In genomic region chr14:25664310-25664695, GRCm38 (mm10) we compare ENCODE assay signal across 11 mouse cellular contexts. TPM values are rescaled to one million over a fixed set of nuclear protein-coding genes. Genes with fewer than 3 reads are reported as not detected.
DNase-seq lines count a peak whose midpoint lies in the region; ATAC-seq and TF ChIP-seq lines count a peak whose summit lies in the region.
"Had no signal": no experiment of that assay in that cellular context is flagged by ENCODE, and none has a peak within 500 bp of the region (broad histone marks: within the 10 kb centered on the region; RNA-seq: fewer than 3 reads in every experiment).

No protein-coding gene starts in this region.

- peaks cover 92% of the 10 kb centered on the region for H3K36me3 ChIP-seq in embryonic facial prominence, embryonic 13.5 days
- H3K36me3 ChIP-seq in embryonic facial prominence, embryonic 10.5 days (replicated peaks), result peaks cover 90% of the 10 kb centered on the region
- H3K36me3 ChIP-seq in hindbrain, embryonic 11.5 days (ENCODE audit: control insufficient read depth, insufficient read depth, low read length), result peaks cover 12% of the 10 kb centered on the region
- H3K36me3 ChIP-seq in midbrain, embryonic 15.5 days (replicated peaks), result peaks cover 27% of the 10 kb centered on the region

- no peak overlapping the region for H3K4me2 ChIP-seq in embryonic facial prominence, embryonic 13.5 days
- no peak overlapping the region for H3K4me2 ChIP-seq in hindbrain, embryonic 11.5 days (replicated peaks; ENCODE audit: low read depth, low read length)
- H3K4me2 ChIP-seq in midbrain, embryonic 15.5 days, result no peak overlapping the region
- H3K4me2 ChIP-seq: lung, embryonic 14.5 days had no signal

- no peak for DNase-seq in embryonic facial prominence, embryonic 10.5 days (ENCODE audit: low spot score)
- DNase-seq in layer of hippocampus, adult 2 months (ENCODE audit: low spot score in 2 of 2), result no peak
- DNase-seq in layer of hippocampus, postnatal 25 days (ENCODE audit: extremely low spot score in 1 of 2, low spot score in 1 of 2), result no peak
- DNase-seq in hindbrain, embryonic 11.5 days (ENCODE audit: low spot score), result no peak
- no peak for DNase-seq in urinary bladder, postnatal 25 days (ENCODE audit: low spot score)
- DNase-seq in right cerebral cortex, postnatal 14 days, result no peak
- DNase-seq: gastrocnemius, postnatal 14 days; kidney, adult 11 months; lung, embryonic 14.5 days had no signal

- WGBS in embryonic facial prominence, embryonic 13.5 days, result 87% methylated on average over 7 of the region's 7 CpGs
- 82% methylated on average over 7 of the region's 7 CpGs for WGBS in embryonic facial prominence, embryonic 10.5 days
- WGBS in hindbrain, embryonic 11.5 days, result 55% methylated on average over 7 of the region's 7 CpGs
- 73% methylated on average over 7 of the region's 7 CpGs for WGBS in midbrain, embryonic 15.5 days

- H3K9ac ChIP-seq in embryonic facial prominence, embryonic 13.5 days, result no peak overlapping the region
- H3K9ac ChIP-seq in hindbrain, embryonic 11.5 days (ENCODE audit: low read depth, low read length), result no peak overlapping the region
- H3K9ac ChIP-seq in midbrain, embryonic 15.5 days, result no peak overlapping the region
- H3K9ac ChIP-seq: lung, embryonic 14.5 days had no signal

- no peak for ATAC-seq in embryonic facial prominence, embryonic 13.5 days (ENCODE audit: insufficient number of reproducible peaks, insufficient read depth, low FRiP score, low TSS enrichment, low read depth)
- ATAC-seq in hindbrain, embryonic 11.5 days (ENCODE audit: low FRiP score), result no peak
- no peak for ATAC-seq in midbrain, embryonic 15.5 days (replicated peaks)

- H3K4me1 ChIP-seq in embryonic facial prominence, embryonic 13.5 days, result no peaks in the 10 kb centered on the region
- H3K4me1 ChIP-seq in embryonic facial prominence, embryonic 10.5 days, result peaks cover 4% of the 10 kb centered on the region; the same call in 1 of the 2 replicates
- H3K4me1 ChIP-seq in hindbrain, embryonic 11.5 days (replicated peaks; ENCODE audit: control insufficient read depth, insufficient read depth, low read length), result 0 out of 2 replicates have a peak, but pooled peaks cover 3% of the 10 kb centered on the region
- H3K4me1 ChIP-seq in midbrain, embryonic 15.5 days, result no peaks in the 10 kb centered on the region

- 0 out of 2 replicates have a peak overlapping the region, but pooled peaks have one; percentile 11 for H3K27ac ChIP-seq in embryonic facial prominence, embryonic 13.5 days
- no peak overlapping the region for H3K27ac ChIP-seq in embryonic facial prominence, embryonic 10.5 days (replicated peaks)
- peak overlapping the region; percentile 62 for H3K27ac ChIP-seq in layer of hippocampus, adult 2 months
- peak overlapping the region; percentile 63 for H3K27ac ChIP-seq in hindbrain, embryonic 11.5 days (ENCODE audit: low read depth, low read length)
- peak overlapping the region; percentile 47 for H3K27ac ChIP-seq in midbrain, embryonic 15.5 days

- TF ChIP-seq CTCF in layer of hippocampus, adult 2 months (conservative IDR thresholded peaks at IDR 0.05), result no peak

- H3K9me3 ChIP-seq in embryonic facial prominence, embryonic 13.5 days, result no peaks in the 10 kb centered on the region
- no peaks in the 10 kb centered on the region for H3K9me3 ChIP-seq in embryonic facial prominence, embryonic 10.5 days
- no peaks in the 10 kb centered on the region for H3K9me3 ChIP-seq in hindbrain, embryonic 11.5 days (ENCODE audit: control insufficient read depth, low read length)
- H3K9me3 ChIP-seq in midbrain, embryonic 15.5 days, result no peaks in the 10 kb centered on the region

- H3K27me3 ChIP-seq in embryonic facial prominence, embryonic 13.5 days, result no peaks in the 10 kb centered on the region
- no peaks in the 10 kb centered on the region for H3K27me3 ChIP-seq in embryonic facial prominence, embryonic 10.5 days (replicated peaks; ENCODE audit: low read depth, poor library complexity, severe bottlenecking)
- no peaks in the 10 kb centered on the region for H3K27me3 ChIP-seq in hindbrain, embryonic 11.5 days (ENCODE audit: control insufficient read depth, insufficient read depth, low read length)
- H3K27me3 ChIP-seq in midbrain, embryonic 15.5 days (replicated peaks), result no peaks in the 10 kb centered on the region

- no peak overlapping the region for H3K4me3 ChIP-seq in embryonic facial prominence, embryonic 13.5 days
- H3K4me3 ChIP-seq in embryonic facial prominence, embryonic 10.5 days, result no peak overlapping the region
- no peak overlapping the region for H3K4me3 ChIP-seq in layer of hippocampus, adult 2 months
- no peak overlapping the region for H3K4me3 ChIP-seq in hindbrain, embryonic 11.5 days (ENCODE audit: low read depth, low read length)
- H3K4me3 ChIP-seq in midbrain, embryonic 15.5 days, result no peak overlapping the region

RNA-seq across cellular contexts. Expression of gene Ppif, which starts 29.7 kb away (rescaled TPM):
- polyA plus RNA-seq in embryonic facial prominence, embryonic 13.5 days (2015; fragmentation: Nextera tagmentation; extraction: Ambion mirVana), result 31.4 and 34.1 TPM in 2 replicates
- 76.6 and 77.0 TPM in 2 replicates for polyA plus RNA-seq in embryonic facial prominence, embryonic 10.5 days (2016; fragmentation: Nextera tagmentation; extraction: Ambion mirVana)
- total RNA-seq in layer of hippocampus, adult 2 months (2021), result 10 to 100 TPM; 27.4 to 34.2 TPM
- 10 to 100 TPM; 26.0 to 27.7 TPM for total RNA-seq in layer of hippocampus, postnatal 25 days (2021)
- 32.3 and 33.3 TPM in 2 replicates for polyA plus RNA-seq in hindbrain, embryonic 11.5 days (2014; fragmentation: Nextera tagmentation; extraction: Ambion mirVana)
- polyA plus RNA-seq in midbrain, embryonic 15.5 days (2015; fragmentation: Nextera tagmentation; extraction: Ambion mirVana), result 30.6 and 32.0 TPM in 2 replicates
